ENCODE assay signal across 22 mouse cellular contexts in the genomic region with DNA sequence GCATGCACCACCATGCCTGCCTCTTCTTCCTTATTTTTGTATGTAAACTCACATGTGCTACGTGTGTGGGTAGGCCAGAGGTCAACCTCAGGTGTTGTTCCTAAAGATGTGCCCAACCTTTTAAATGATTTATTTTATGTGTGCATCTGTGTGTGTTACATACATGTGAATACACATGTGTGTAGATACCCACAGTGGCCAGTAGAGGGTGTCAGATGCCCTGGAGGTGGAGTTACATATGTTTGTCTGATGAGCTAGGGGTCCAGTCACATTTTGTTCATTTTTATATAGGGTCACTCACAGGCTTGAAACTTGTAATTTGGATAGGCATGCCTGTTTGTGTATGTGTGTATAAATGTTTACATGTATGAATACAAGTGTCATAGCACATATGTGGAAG. TPM values are rescaled to one million over a fixed set of nuclear protein-coding genes. Genes with fewer than 3 reads are reported as not detected.
DNase-seq lines count a peak whose midpoint lies in the region; ATAC-seq and TF ChIP-seq lines count a peak whose summit lies in the region.
"Had no signal": no experiment of that assay in that cellular context is flagged by ENCODE, and none has a peak within 500 bp of the region (broad histone marks: within the 10 kb centered on the region; RNA-seq: fewer than 3 reads in every experiment).

No protein-coding gene starts in this region.

- no peak overlapping the region for H3K4me2 ChIP-seq in kidney, postnatal 0 days (ENCODE audit: low read length)
- H3K4me2 ChIP-seq: midbrain, embryonic 15.5 days had no signal

- 91% methylated on average over 1 of the region's 1 CpGs for WGBS in kidney, postnatal 0 days

- no peaks in the 10 kb centered on the region for H3K36me3 ChIP-seq in kidney, postnatal 0 days (ENCODE audit: insufficient read depth, low read length)
- no peaks in the 10 kb centered on the region for H3K36me3 ChIP-seq in E14TG2a.4 (ENCODE audit: insufficient read depth, low read length)
- H3K36me3 ChIP-seq: limb, embryonic 10.5 days; midbrain, embryonic 15.5 days had no signal

- H3K9me3 ChIP-seq in kidney, postnatal 0 days (replicated peaks; ENCODE audit: low read length): no peaks in the 10 kb centered on the region
- no peaks in the 10 kb centered on the region for H3K9me3 ChIP-seq in E14TG2a.4 (ENCODE audit: low read length)
- H3K9me3 ChIP-seq: limb, embryonic 10.5 days; midbrain, embryonic 15.5 days had no signal

- no peak overlapping the region for H3K9ac ChIP-seq in kidney, postnatal 0 days (ENCODE audit: low read depth, low read length)
- H3K9ac ChIP-seq: midbrain, embryonic 15.5 days had no signal

- no peak for ATAC-seq in kidney, postnatal 0 days (replicated peaks; ENCODE audit: low FRiP score, low read depth)
- ATAC-seq: hindbrain, embryonic 16.5 days; midbrain, embryonic 15.5 days had no signal

- no peak overlapping the region for H3K4me3 ChIP-seq in kidney, postnatal 0 days (replicated peaks; ENCODE audit: low read depth, low read length)
- H3K4me3 ChIP-seq in E14TG2a.4 (replicated peaks; ENCODE audit: low read length): no peak overlapping the region
- H3K4me3 ChIP-seq: limb, embryonic 10.5 days; megakaryocyte, embryonic 14.5 days; midbrain, embryonic 15.5 days had no signal

- peak; percentile 41 for TF ChIP-seq CTCF in kidney, postnatal 0 days (IDR thresholded peaks at IDR 0.05; ENCODE audit: low read depth)
- peak; percentile 86 for TF ChIP-seq CTCF in E14TG2a.4 (conservative IDR thresholded peaks at IDR 0.05; ENCODE audit: low read length)

- DNase-seq in kidney, postnatal 0 days (ENCODE audit: low spot score): no peak
- DNase-seq in kidney, adult 8-10 months: no peak
- peak; percentile 13 for DNase-seq in CD4-positive helper T cell, adult 2 months (ENCODE audit: low read depth, low spot score)
- peak; percentile 33 for DNase-seq in induced T-regulatory cell, adult 2 months (ENCODE audit: low read depth)
- no peak for DNase-seq in adipocyte (ENCODE audit: low spot score)
- no peak for DNase-seq in adrenal gland, postnatal 4 days (ENCODE audit: low spot score in 2 of 2)
- DNase-seq: adrenal gland, postnatal 10 days; cerebellum, adult 11-12 months; cerebellum, postnatal 25 days; embryo, embryonic 11 days; heart, adult 11 months; heart, postnatal 4 days; kidney, adult 9 months; kidney, postnatal 36 days; layer of hippocampus, adult 9-11 months; lung, postnatal 10 days had no signal

- H3K27ac ChIP-seq in kidney, postnatal 0 days: no peak overlapping the region
- H3K27ac ChIP-seq: limb, embryonic 10.5 days; midbrain, embryonic 15.5 days had no signal

- no peaks in the 10 kb centered on the region for H3K4me1 ChIP-seq in kidney, postnatal 0 days (replicated peaks; ENCODE audit: insufficient read depth, low read length)
- peaks cover 29% of the 10 kb centered on the region for H3K4me1 ChIP-seq in E14TG2a.4 (replicated peaks; ENCODE audit: low read depth, low read length)

- H3K27me3 ChIP-seq in kidney, postnatal 0 days (ENCODE audit: insufficient read depth, low read length): no peaks in the 10 kb centered on the region
- H3K27me3 ChIP-seq in E14TG2a.4 (ENCODE audit: insufficient read depth, low read length): no peaks in the 10 kb centered on the region
- H3K27me3 ChIP-seq: midbrain, embryonic 15.5 days had no signal

RNA-seq across cellular contexts. Expression of gene Rptor, which starts 2.4 kb away (rescaled TPM):
- polyA plus RNA-seq in kidney, postnatal 0 days (2015; fragmentation: Nextera tagmentation; extraction: Ambion mirVana): 6.8 and 7.1 TPM in 2 replicates
- 10 to 100 TPM; 53.1 to 56.7 TPM for total RNA-seq in adrenal gland, postnatal 4 days (2021)

RNA-seq across cellular contexts. Expression of gene Nptx1, which starts 52.7 kb away (rescaled TPM):
- polyA plus RNA-seq in kidney, postnatal 0 days (2015; fragmentation: Nextera tagmentation; extraction: Ambion mirVana): 0.18 and 0.21 TPM in 2 replicates
- total RNA-seq in adrenal gland, postnatal 4 days (2021): 1 to 10 TPM; 6.0 to 6.2 TPM
- total RNA-seq: neutrophil, adult 5-6 weeks had no signal

Comparison
In these comparisons a context has a peak if more than half of its experiments do, and no peak if none do; other contexts are left out.
1. DNase-seq: peak in CD4-positive helper T cell, adult 2 months (single experiment) and induced T-regulatory cell, adult 2 months (single experiment); none in kidney, postnatal 0 days (single experiment), kidney, adult 8-10 months (0 of 2), adipocyte (single experiment) and adrenal gland, postnatal 4 days (0 of 2).